Mouse (Mus musculus) NIH3T3 (cell line): Measurements from ENCODE around the gene Tmem203.

Experiments
- DNase-seq: peaks from one replicate; pipeline ENCODE4 v3.0.0-alpha.2; 2012; ENCODE audit warnings: low read depth

Gene Tmem203

GRCm38 (mm10) chr2:25255284-25255779 is at the start of gene Tmem203:
Tmem203 (plus strand) TSS chr2:25255439.
- peak; percentile 94 for DNase-seq

- DNase-seq: no peak
These were observed 47.6 kb upstream of the Tmem203 start for GRCm38 (mm10) chr2:25207593-25207992.

GRCm38 (mm10) chr2:25210686-25211085 is 44.6 kb upstream of the Tmem203 start:
- DNase-seq: no peak

- DNase-seq: peak; percentile 95
These were observed 44.0 kb upstream of the Tmem203 start, which contains the start of gene Nelfb for GRCm38 (mm10) chr2:25211121-25211670. Nelfb (minus strand) TSS chr2:25211489.

GRCm38 (mm10) chr2:25213266-25213865 is 41.9 kb upstream of the Tmem203 start:
- no peak for DNase-seq

- DNase-seq: no peak
These were observed 40.8 kb upstream of the Tmem203 start, which contains the start of gene Stpg3 for GRCm38 (mm10) chr2:25214444-25214843. Stpg3 (minus strand) TSS chr2:25214637.

GRCm38 (mm10) chr2:25217666-25218065 is 37.6 kb upstream of the Tmem203 start:
- DNase-seq: no peak

- DNase-seq: no peak
These were observed 36.8 kb upstream of the Tmem203 start, which contains the start of gene Fam166a for GRCm38 (mm10) chr2:25218445-25218844. Fam166a (plus strand) TSS chr2:25218745.

- no peak for DNase-seq
These were observed 33.9 kb upstream of the Tmem203 start for GRCm38 (mm10) chr2:25221331-25221772.

- peak; percentile 86 for DNase-seq
These were observed 31.4 kb upstream of the Tmem203 start for GRCm38 (mm10) chr2:25223681-25224491.

- no peak for DNase-seq
These were observed 30.8 kb upstream of the Tmem203 start, which contains the start of gene Tubb4b for GRCm38 (mm10) chr2:25224492-25224765. Tubb4b (minus strand) TSS chr2:25224702.

- DNase-seq: peak; percentile 99
These were observed 30.2 kb upstream of the Tmem203 start for GRCm38 (mm10) chr2:25224766-25225752.

- peak; percentile 9 for DNase-seq
These were observed 29.3 kb upstream of the Tmem203 start for GRCm38 (mm10) chr2:25225811-25226379.

GRCm38 (mm10) chr2:25226864-25227263 is 28.4 kb upstream of the Tmem203 start:
- DNase-seq: no peak

GRCm38 (mm10) chr2:25227406-25227805 is 27.8 kb upstream of the Tmem203 start:
- DNase-seq: no peak

GRCm38 (mm10) chr2:25228431-25228889 is 26.8 kb upstream of the Tmem203 start:
- peak; percentile 94 for DNase-seq

- no peak for DNase-seq
These were observed 26.2 kb upstream of the Tmem203 start for GRCm38 (mm10) chr2:25228995-25229530.

GRCm38 (mm10) chr2:25229582-25229981 is 25.7 kb upstream of the Tmem203 start:
- no peak for DNase-seq

GRCm38 (mm10) chr2:25230581-25230980 is 24.7 kb upstream of the Tmem203 start:
- DNase-seq: no peak

- DNase-seq: no peak
These were observed 24.2 kb upstream of the Tmem203 start for GRCm38 (mm10) chr2:25231038-25231437.

- no peak for DNase-seq
These were observed 21.8 kb upstream of the Tmem203 start for GRCm38 (mm10) chr2:25233421-25233820.
